Mouse (Mus musculus) heart, embryonic 16.5 days (tissue): ENCODE results near the gene Tmem129. TPM values are rescaled to one million over a fixed set of nuclear protein-coding genes. Genes with fewer than 3 reads are reported as not detected.

Experiments used
- ATAC-seq: fragments of 200-750 bp; cut with Nextera tagmentation; replicated peaks from 2 replicates; pipeline ENCODE4 v1.8.0; 2017; ENCODE audit warnings: moderate number of reproducible peaks; ENCODE audit not compliant: insufficient read depth, low FRiP score; ENCODE audit errors: extremely low read depth
- H3K27ac ChIP-seq: fragments of 300-500 bp; sonication (generic); 2 replicates; pipeline ENCODE4 v1.5.1; 2014; ENCODE audit warnings: mild to moderate bottlenecking, low read length, control low read depth, moderate library complexity
- H3K27me3 ChIP-seq: fragments of 300-500 bp; sonication (generic); 2 replicates; pipeline ENCODE4 v1.6.1; 2014; ENCODE audit warnings: low read length, mixed read lengths; ENCODE audit not compliant: control insufficient read depth, insufficient read depth
- H3K36me3 ChIP-seq: fragments of 300-500 bp; sonication (generic); 2 replicates; pipeline ENCODE4 v1.6.1; 2014; ENCODE audit not compliant: control insufficient read depth, insufficient read depth
- H3K4me1 ChIP-seq: fragments of 300-500 bp; sonication (generic); 2 replicates; pipeline ENCODE4 v1.6.1; 2014; ENCODE audit warnings: low read length, mixed read lengths; ENCODE audit not compliant: control insufficient read depth, insufficient read depth
- H3K4me2 ChIP-seq: fragments of 300-500 bp; sonication (generic); 2 replicates; pipeline ENCODE4 v1.6.1; 2014; ENCODE audit warnings: low read depth, mild to moderate bottlenecking, control low read depth, low read length
- H3K4me3 ChIP-seq: fragments of 300-500 bp; sonication (generic); 2 replicates; pipeline ENCODE4 v1.5.1; 2014; ENCODE audit warnings: mild to moderate bottlenecking, control low read depth, low read length
- H3K9ac ChIP-seq: fragments of 300-500 bp; sonication (generic); 2 replicates; pipeline ENCODE4 v1.6.1; 2014; ENCODE audit warnings: low read length, control low read depth
- H3K9me3 ChIP-seq: fragments of 300-500 bp; sonication (generic); replicated peaks from 2 replicates; pipeline ENCODE4 v1.6.1; 2016; ENCODE audit warnings: low read length; ENCODE audit not compliant: control insufficient read depth
- WGBS: fragments of 180-500 bp; shearing (Covaris S2); extraction: QIAGEN DNeasy Blood & Tissue Kit; methylation state at CpG from one replicate; pipeline ENCODE4 v1.1.7; 2014; 5-methylcytosine and 5-hydroxymethylcytosine counted together
- polyA plus RNA-seq: library from polyadenylated mRNA; unstranded; fragments of >200 nt; fragmentation: Nextera tagmentation; extraction: Ambion mirVana; gene quantifications from 2 replicates; pipeline ENCODE4 v1.2.1, GENCODE M21; 2015

Gene Tmem129
- polyA plus RNA-seq, result 37.1 and 37.4 TPM in 2 replicates

DNA sequence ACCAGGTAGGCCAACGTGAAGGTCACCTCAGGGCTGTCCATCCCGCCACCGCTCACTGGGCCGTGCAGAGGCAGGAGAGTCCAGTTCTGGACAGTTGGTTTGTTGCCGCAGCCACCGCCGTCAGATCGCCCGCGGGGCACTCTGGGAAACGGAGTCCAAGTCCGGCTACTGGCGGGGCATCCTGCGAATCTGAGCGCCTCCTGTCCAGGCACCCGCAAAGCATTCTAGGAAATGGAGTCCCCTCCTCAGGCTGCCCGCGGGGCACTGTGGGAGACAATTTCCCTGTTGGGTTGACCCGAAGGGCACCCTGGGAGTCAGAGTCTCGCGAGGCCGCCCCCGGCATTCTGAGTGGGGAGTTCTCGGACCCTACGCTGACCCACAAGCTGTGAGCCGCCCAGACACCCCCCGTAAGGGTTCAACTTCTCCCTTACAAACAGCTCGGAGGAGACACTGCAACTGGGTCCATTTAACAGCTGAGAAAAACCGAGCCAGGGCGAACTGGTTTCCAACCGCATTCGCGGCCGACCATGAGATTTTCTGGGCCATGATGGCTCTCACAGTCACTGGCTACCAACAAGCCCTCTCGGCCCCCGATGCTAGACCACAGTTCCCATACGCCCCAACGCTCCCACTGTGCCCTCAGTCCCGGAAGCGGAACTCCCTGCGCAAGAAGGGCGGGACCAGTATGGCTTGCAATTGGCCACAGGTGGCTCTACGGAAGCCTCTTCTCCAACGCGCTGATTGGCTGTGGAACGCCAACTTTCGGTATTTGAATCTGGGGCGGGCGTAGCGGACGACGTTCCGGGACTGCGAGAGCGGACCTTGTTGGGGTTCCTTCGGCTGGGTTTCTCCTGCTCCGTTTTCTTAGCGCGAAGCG, at the start of gene Tmem129, which contains the start of gene Tacc3:
Gene Tmem129, minus strand, starts transcription at position 630 of the 877 bp plus-strand sequence.
Gene Tacc3, plus strand, starts transcription at position 342 of the 877 bp plus-strand sequence.
- Histone ChIP-seq H3K4me3 (peak within 1 kb of the TSS; percentile 79), H3K4me1 (peaks cover 26% of the 10 kb centered on the region), H3K27me3 (no peaks in the 10 kb centered on the region), H3K4me2 (peak within 1 kb of the TSS; percentile 92), H3K27ac (peak within 1 kb of the TSS; percentile 95), H3K36me3 (peaks cover 31% of the 10 kb centered on the region), H3K9ac (peak within 1 kb of the TSS; percentile 86), H3K9me3 (no peaks in the 10 kb centered on the region)
- under 1% methylated on average over 60 of the region's 60 CpGs for WGBS
- ATAC-seq, result peak; percentile 96

DNA sequence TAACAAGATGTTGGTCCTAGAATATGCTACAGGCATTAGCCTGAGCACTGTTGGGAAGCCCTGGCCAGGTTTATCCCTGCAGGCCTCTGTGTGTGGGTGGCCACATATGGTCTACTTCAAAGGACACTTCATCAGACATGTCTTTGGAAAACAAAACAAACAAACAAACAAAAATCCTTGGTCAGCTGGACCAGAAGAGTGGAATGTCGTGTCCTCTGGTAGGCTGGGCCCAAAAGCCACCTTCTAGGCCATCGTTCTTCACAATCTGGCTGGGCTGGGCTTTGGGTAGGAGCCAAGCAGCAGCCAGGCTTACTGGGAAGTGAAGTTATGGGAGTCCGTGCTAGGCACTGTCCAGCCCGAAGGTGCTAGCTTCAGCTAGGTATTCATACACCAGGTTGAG, 48.9 kb upstream of the Tmem129 start:
- peaks cover 16% of the 10 kb centered on the region for H3K4me1 ChIP-seq
- 30% methylated on average over 4 of the region's 4 CpGs for WGBS
- H3K27ac ChIP-seq, result no peak overlapping the region
- H3K4me3 ChIP-seq, result no peak overlapping the region
- H3K4me2 ChIP-seq, result no peak overlapping the region
- no peak for ATAC-seq
- H3K9ac ChIP-seq, result no peak overlapping the region
- no peaks in the 10 kb centered on the region for H3K9me3 ChIP-seq
- no peaks in the 10 kb centered on the region for H3K27me3 ChIP-seq
- H3K36me3 ChIP-seq, result no peaks in the 10 kb centered on the region

DNA sequence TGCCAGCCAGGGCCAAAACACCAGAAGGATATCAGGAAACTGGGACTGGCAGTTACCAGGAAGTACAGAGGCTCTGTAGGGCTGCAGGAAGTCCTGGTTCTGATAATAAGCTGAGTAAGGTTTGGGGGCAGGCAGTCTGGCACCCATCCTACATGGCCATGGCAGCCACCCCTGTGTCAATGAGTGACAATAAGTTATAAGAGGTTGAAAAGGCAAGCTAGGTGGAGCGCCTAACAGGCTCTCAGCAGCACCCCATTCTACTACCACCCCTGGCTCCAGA, 48.1 kb upstream of the Tmem129 start:
- Histone ChIP-seq H3K27ac (no peak overlapping the region), H3K27me3 (no peaks in the 10 kb centered on the region), H3K36me3 (no peaks in the 10 kb centered on the region), H3K9ac (no peak overlapping the region), H3K4me2 (no peak overlapping the region), H3K4me3 (no peak overlapping the region), H3K4me1 (peaks cover 16% of the 10 kb centered on the region), H3K9me3 (no peaks in the 10 kb centered on the region)
- 88% methylated on average over 1 of the region's 1 CpGs for WGBS
- 0 out of 2 replicates have a peak, but pooled peaks have one; percentile 4 for ATAC-seq

DNA sequence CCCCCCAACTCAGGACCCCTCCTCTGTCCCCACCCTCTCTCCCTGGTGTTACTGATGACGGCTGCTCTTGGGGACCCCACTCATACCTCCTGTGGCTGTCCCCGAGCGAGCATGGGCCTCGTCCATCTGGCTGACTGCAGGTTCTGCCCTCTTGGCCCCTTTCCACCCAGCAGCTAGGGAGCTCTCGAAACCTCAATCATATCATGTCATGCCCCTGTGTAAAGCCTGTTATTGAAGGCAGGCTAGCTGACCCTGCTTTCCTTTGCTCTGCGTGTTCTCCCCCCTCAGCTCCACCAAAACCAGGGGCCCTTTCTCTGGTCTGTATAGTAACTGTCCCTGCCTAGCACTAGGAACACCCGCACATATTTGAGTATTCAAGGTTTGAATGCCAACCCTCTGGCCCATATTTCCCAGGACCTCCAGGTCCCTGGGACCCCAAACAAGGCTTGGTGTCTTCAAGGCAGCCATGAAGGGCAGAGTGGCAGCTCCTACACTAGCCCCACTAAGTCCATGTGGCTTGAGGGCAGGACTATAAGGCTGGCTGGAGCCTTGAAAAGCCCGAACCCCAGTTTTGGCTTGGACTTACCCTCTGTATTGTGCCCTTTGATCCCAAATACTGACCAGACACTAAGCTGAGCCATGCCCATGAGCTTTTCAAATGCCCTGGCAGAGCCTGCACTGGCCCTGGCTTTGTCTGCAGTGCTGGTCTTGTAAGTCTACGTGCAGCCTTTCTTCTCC, 47.6 kb upstream of the Tmem129 start:
- no peaks in the 10 kb centered on the region for H3K27me3 ChIP-seq
- 0 out of 2 replicates have a peak overlapping the region, but pooled peaks have one; percentile 5 for H3K9ac ChIP-seq
- H3K4me2 ChIP-seq, result no peak overlapping the region
- H3K36me3 ChIP-seq, result no peaks in the 10 kb centered on the region
- H3K4me3 ChIP-seq, result no peak overlapping the region
- 0 out of 2 replicates have a peak, but pooled peaks have one; percentile 3 for ATAC-seq
- H3K4me1 ChIP-seq, result peaks cover 16% of the 10 kb centered on the region
- H3K9me3 ChIP-seq, result no peaks in the 10 kb centered on the region
- H3K27ac ChIP-seq, result no peak overlapping the region
- WGBS, result 36% methylated on average over 9 of the region's 9 CpGs

DNA sequence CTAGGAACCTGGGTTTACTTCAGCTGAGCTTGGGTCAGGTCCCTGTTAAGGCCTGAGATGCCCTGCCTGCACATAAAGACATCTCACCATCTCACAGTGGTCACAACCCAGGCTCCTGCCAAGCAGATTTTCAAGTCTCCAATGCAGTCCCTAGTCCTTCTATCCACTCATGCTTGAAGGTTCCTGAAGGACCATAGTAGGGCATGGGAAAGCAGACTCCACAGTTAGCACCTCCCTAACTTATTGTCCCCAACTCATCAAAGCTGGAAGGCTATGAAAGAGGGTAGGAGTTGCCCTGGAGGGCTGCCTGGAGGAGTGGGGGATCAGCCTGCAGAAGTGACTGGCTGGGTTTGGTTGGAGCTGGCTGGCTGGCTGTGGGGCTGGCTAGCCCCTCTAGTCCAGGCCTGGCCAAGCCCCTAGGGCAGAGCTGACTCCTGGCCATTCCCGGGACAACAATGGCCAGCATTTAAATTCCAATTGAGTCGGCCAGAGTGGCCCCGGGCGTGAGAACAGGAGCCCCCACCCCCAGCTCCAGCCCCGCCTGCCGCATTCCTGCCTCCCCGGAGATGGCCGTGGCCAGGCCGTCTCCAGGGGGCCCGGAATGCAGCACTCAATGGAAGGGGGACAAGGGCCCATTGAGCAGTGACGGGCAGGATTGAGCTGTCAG, 46.9 kb upstream of the Tmem129 start:
- 8% methylated on average over 11 of the region's 11 CpGs for WGBS
- no peak overlapping the region for H3K27ac ChIP-seq
- no peak for ATAC-seq
- H3K36me3 ChIP-seq, result no peaks in the 10 kb centered on the region
- H3K4me2 ChIP-seq, result no peak overlapping the region
- H3K4me3 ChIP-seq, result no peak overlapping the region
- no peaks in the 10 kb centered on the region for H3K9me3 ChIP-seq
- no peaks in the 10 kb centered on the region for H3K27me3 ChIP-seq
- 0 out of 2 replicates have a peak overlapping the region, but pooled peaks have one; percentile 5 for H3K9ac ChIP-seq
- peaks cover 18% of the 10 kb centered on the region for H3K4me1 ChIP-seq

DNA sequence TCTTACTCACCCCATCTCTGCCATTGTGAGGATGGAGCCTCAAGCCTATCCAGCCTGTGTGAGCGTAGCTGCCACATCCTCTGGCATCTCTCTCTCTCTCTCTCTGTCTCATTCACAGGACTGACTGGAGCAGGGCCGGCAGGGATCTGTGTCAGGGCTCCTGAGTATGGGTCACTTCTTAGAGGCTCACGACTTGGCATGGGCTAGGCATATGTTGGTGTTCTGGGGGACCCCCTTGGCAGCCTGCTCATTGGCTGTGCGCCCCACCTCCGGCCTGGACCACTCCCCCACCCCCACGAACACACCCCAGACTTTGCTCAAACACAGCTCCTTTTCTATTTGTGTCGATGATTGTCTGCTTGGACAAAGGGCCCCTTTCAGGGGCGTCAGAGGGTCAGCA, 45.8 kb upstream of the Tmem129 start:
- 61% methylated on average over 8 of the region's 8 CpGs for WGBS
- no peak for ATAC-seq

DNA sequence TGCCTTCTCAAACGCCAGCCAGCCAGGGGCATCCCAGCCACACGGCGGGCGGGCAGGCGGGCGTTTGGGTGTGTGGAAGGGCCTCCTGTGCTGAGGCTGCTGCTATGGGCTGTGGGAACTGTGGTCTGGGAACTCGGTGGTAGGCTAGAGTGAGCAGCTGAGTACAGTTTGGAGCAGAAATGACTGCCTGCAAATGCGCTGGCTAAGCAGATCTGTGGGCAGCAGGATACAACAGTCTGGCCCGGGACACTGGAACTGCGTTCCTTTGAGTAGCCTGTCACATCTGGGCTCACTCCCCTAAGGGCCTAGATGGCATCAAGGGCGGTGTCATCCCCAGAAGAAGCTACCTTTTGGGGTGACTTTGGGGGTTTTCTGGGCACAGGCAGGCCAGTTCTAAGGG, 43.6 kb upstream of the Tmem129 start:
- WGBS, result 81% methylated on average over 11 of the region's 11 CpGs
- H3K4me1 ChIP-seq, result peaks cover 22% of the 10 kb centered on the region
- H3K9ac ChIP-seq, result no peak overlapping the region
- no peak overlapping the region for H3K4me3 ChIP-seq
- no peaks in the 10 kb centered on the region for H3K36me3 ChIP-seq
- H3K4me2 ChIP-seq, result no peak overlapping the region
- ATAC-seq, result no peak
- H3K9me3 ChIP-seq, result no peaks in the 10 kb centered on the region
- no peak overlapping the region for H3K27ac ChIP-seq
- H3K27me3 ChIP-seq, result peaks cover under 1% of the 10 kb centered on the region; the same call in 1 of the 2 replicates

More for the DNA sequence above, 45.8 kb upstream of the Tmem129 start:
- Histone ChIP-seq H3K4me1 (peaks cover 23% of the 10 kb centered on the region), H3K9ac (no peak overlapping the region), H3K4me2 (no peak overlapping the region), H3K9me3 (no peaks in the 10 kb centered on the region), H3K27ac (no peak overlapping the region), H3K27me3 (no peaks in the 10 kb centered on the region), H3K4me3 (no peak overlapping the region), H3K36me3 (no peaks in the 10 kb centered on the region)

DNA sequence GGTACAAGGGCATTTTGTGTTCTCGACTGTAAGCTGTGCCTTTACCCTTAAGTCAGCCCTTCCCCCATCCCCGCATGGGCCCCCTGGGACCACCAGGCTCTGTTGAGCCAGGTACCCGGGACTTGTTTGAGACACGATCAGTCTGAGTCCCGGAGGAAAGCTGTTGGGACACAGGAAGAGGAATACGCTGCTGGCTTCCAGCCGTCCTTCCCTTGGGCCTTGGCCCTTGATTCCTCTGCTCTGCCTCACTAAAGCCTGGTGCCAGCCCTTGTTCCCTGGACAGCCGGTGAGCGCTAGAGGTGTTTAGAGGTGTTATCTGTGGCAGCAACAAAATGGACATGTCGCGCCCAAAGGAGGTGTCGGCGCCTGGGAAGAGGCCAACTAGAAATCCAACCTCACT, 41.8 kb upstream of the Tmem129 start:
- WGBS, result 23% methylated on average over 13 of the region's 13 CpGs
- H3K36me3 ChIP-seq, result no peaks in the 10 kb centered on the region

More for the DNA sequence above, 41.8 kb upstream of the Tmem129 start:
- Histone ChIP-seq H3K9ac (no peak overlapping the region), H3K4me1 (peaks cover 15% of the 10 kb centered on the region), H3K27ac (no peak overlapping the region), H3K4me3 (no peak overlapping the region), H3K9me3 (no peaks in the 10 kb centered on the region), H3K4me2 (no peak overlapping the region), H3K27me3 (peaks cover 13% of the 10 kb centered on the region)
- ATAC-seq, result no peak
